Mouse (Mus musculus): ENCODE data around the gene Gm20388. TPM values are rescaled to one million over a fixed set of nuclear protein-coding genes. Genes with fewer than 3 reads are reported as not detected.

The Gm20388 gene
- total and polyA plus RNA-seq, 2 experiments from 2014 or later, result 17.3 TPM; not detected in 1

DNA sequence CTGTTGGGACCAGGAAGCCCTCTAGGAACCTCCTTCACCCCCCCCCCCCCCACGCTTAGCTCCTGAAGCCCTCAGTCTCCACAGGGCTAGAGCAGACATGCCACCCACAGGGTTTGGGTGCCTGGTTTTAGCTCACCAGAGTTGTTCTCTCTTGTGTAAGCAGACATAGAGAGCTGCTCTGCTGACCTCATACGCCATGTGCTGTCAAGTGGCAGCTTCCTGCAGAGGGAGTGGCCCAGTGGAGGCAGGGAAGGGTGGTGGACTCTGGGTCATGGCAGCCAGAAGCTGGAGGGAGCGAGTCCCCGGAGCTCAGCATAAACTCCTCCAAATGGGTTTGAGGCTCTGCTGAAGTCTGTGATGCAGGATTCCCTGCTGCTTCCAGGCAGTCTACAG lies 833.3 kb downstream of the Gm20388 start:
- Histone ChIP-seq H3K36me3 (replicated peaks; ENCODE audit: control insufficient read depth, insufficient read depth, low read length) (no peaks in the 10 kb centered on the region), H3K27me3 (ENCODE audit: control insufficient read depth, insufficient read depth, low read length) (no peaks in the 10 kb centered on the region), H3K27ac (ENCODE audit: low read depth) (peak overlapping the region; percentile 64), H3K9ac (replicated peaks; ENCODE audit: low read depth, low read length) (no peak overlapping the region), H3K9me3 (replicated peaks; ENCODE audit: control insufficient read depth, low read length) (no peaks in the 10 kb centered on the region), H3K4me1 (ENCODE audit: control insufficient read depth, insufficient read depth) (no peaks in the 10 kb centered on the region), H3K4me2 (ENCODE audit: low read depth, low read length) (no peak overlapping the region), H3K4me3 (ENCODE audit: low read depth, low read length) (no peak overlapping the region)
- TF ChIP-seq EP300 (IDR thresholded peaks at IDR 0.05; ENCODE audit: low read depth) (no peak), CTCF (IDR thresholded peaks at IDR 0.05; ENCODE audit: low read depth) (no peak)
- DNase-seq (ENCODE audit: low spot score) (no peak), ATAC-seq (ENCODE audit: insufficient read depth, low read depth) (peak; percentile 52)
- 57% methylated on average over 4 of the region's 4 CpGs for WGBS

DNA sequence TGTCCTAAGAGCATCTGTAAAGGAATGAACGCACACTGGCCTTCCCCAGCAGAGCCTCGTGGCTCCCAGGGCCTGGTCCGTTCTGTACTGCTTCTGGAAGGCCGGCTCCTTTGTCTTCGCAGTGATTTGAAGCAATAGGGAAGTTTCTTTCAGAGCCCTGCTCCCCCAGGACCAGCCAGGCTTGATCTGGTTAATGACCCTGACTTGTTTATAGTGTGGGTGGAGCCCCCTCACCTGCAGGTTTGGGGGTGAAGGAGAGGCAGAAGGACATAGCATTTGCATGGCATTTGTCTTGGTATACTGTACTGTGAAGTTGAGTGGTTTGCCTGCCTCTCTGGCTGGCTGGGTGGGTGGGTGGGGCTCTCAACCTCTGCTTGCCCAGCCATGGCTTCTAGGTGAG lies 833.8 kb downstream of the Gm20388 start:
- 0 out of 2 replicates have a peak, but pooled peaks have one; percentile 2 for ATAC-seq (ENCODE audit: insufficient read depth, low read depth)
- DNase-seq (ENCODE audit: low spot score), result no peak
- Histone ChIP-seq H3K4me1 (ENCODE audit: control insufficient read depth, insufficient read depth) (no peaks in the 10 kb centered on the region), H3K9ac (replicated peaks; ENCODE audit: low read depth, low read length) (no peak overlapping the region), H3K4me3 (ENCODE audit: low read depth, low read length) (no peak overlapping the region), H3K27me3 (ENCODE audit: control insufficient read depth, insufficient read depth, low read length) (no peaks in the 10 kb centered on the region), H3K27ac (ENCODE audit: low read depth) (peak overlapping the region; percentile 64), H3K4me2 (ENCODE audit: low read depth, low read length) (no peak overlapping the region), H3K36me3 (replicated peaks; ENCODE audit: control insufficient read depth, insufficient read depth, low read length) (no peaks in the 10 kb centered on the region), H3K9me3 (replicated peaks; ENCODE audit: control insufficient read depth, low read length) (no peaks in the 10 kb centered on the region)
- no peak for TF ChIP-seq EP300 (IDR thresholded peaks at IDR 0.05; ENCODE audit: low read depth)
- TF ChIP-seq CTCF (IDR thresholded peaks at IDR 0.05; ENCODE audit: low read depth), result no peak
- 84% methylated on average over 5 of the region's 5 CpGs for WGBS

DNA sequence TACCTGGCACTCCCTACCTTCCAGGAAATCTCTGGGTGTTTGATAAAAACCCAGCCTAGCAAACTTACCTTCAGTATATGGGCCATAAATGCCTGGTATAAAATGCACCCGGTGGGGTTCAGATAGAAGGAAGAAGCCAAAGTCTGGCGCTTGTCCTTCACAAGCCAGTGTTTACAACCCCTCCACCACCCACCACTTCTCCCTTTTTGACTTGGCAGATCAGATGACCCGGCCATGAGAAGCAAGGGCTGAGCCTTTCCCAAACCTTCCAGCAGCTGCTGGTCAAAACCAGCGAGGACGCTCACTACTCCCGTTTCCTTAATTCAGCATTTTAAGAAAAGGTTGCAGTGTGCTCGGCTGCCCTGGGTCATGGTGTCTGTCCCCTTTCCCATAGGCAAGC lies 834.6 kb downstream of the Gm20388 start:
- Histone ChIP-seq H3K27ac (ENCODE audit: low read depth) (no peak overlapping the region), H3K9me3 (replicated peaks; ENCODE audit: control insufficient read depth, low read length) (no peaks in the 10 kb centered on the region), H3K36me3 (replicated peaks; ENCODE audit: control insufficient read depth, insufficient read depth, low read length) (no peaks in the 10 kb centered on the region), H3K4me1 (ENCODE audit: control insufficient read depth, insufficient read depth) (no peaks in the 10 kb centered on the region), H3K9ac (replicated peaks; ENCODE audit: low read depth, low read length) (no peak overlapping the region), H3K27me3 (ENCODE audit: control insufficient read depth, insufficient read depth, low read length) (no peaks in the 10 kb centered on the region), H3K4me2 (ENCODE audit: low read depth, low read length) (no peak overlapping the region), H3K4me3 (ENCODE audit: low read depth, low read length) (no peak overlapping the region)
- 78% methylated on average over 7 of the region's 7 CpGs for WGBS
- TF ChIP-seq EP300 (IDR thresholded peaks at IDR 0.05; ENCODE audit: low read depth) (no peak), CTCF (IDR thresholded peaks at IDR 0.05; ENCODE audit: low read depth) (no peak)
- ATAC-seq (ENCODE audit: insufficient read depth, low read depth) (no peak), DNase-seq (ENCODE audit: low spot score) (no peak)

DNA sequence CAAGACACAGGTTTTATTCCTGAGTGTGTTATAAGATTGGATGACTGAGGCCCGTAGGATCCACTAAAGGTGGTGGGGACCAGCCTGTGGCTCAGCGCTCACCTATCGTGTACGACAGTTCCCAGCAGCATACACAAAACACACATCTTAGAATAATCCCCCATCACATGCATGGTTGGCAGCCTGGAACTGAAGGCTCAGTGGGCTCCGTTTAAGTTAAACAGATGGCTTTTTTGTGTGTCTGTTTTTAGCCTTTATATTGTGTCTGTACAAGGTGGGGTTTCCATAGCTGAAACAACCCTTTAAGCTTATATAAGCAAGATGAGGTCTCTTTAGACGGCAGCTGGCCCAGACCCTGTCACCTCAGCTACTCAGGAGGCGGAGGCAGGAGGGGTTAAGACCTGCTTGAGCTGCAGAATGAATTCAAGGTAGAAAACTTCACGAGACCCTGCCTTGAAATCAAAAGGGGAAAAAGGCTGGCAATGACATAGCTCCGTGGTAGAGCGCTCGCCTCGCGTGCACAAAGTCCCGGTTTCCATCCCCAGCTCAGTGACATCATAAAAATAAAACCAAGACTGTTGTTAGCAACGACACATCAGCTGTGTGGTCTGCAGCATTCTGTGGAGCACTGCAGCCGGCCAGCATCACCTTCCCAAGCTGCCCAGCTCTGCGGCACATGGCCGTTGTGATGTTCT lies 835.5 kb downstream of the Gm20388 start:
- peaks cover under 1% of the 10 kb centered on the region; the same call in 1 of the 2 replicates for H3K4me1 ChIP-seq (ENCODE audit: control insufficient read depth, insufficient read depth)
- H3K9me3 ChIP-seq (replicated peaks; ENCODE audit: control insufficient read depth, low read length), result no peaks in the 10 kb centered on the region
- H3K9ac ChIP-seq (replicated peaks; ENCODE audit: low read depth, low read length), result no peak overlapping the region
- no peak for DNase-seq (ENCODE audit: low spot score)
- no peak overlapping the region for H3K27ac ChIP-seq (ENCODE audit: low read depth)
- TF ChIP-seq EP300 (IDR thresholded peaks at IDR 0.05; ENCODE audit: low read depth) (no peak), CTCF (IDR thresholded peaks at IDR 0.05; ENCODE audit: low read depth) (no peak)
- H3K4me3 ChIP-seq (ENCODE audit: low read depth, low read length), result no peak overlapping the region
- no peak for ATAC-seq (ENCODE audit: insufficient read depth, low read depth)
- H3K27me3 ChIP-seq (ENCODE audit: control insufficient read depth, insufficient read depth, low read length), result no peaks in the 10 kb centered on the region
- 82% methylated on average over 18 of the region's 18 CpGs for WGBS
- no peaks in the 10 kb centered on the region for H3K36me3 ChIP-seq (replicated peaks; ENCODE audit: control insufficient read depth, insufficient read depth, low read length)
- no peak overlapping the region for H3K4me2 ChIP-seq (ENCODE audit: low read depth, low read length)

DNA sequence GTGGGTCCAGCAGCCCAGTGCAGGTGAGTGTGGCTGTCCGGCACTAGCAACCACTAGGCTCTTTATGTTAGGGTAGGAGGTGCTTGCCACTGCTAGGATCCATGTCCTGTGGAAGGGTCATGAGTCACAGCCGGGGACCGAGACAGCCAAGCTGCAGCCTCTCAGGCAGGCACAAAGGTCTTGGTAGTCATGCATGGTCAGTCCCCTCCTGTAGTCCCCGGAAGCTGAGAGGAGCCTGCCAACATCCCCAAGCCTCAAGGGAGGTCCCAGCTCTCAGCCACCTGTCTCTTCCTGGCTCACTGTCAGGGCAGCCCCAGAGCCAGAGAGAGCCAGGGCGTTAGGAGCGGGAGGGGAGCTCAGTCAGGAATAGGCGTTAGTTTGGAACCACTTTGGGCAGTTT lies 836.6 kb downstream of the Gm20388 start:
- Histone ChIP-seq H3K4me2 (ENCODE audit: low read depth, low read length) (no peak overlapping the region), H3K9me3 (replicated peaks; ENCODE audit: control insufficient read depth, low read length) (no peaks in the 10 kb centered on the region), H3K4me3 (ENCODE audit: low read depth, low read length) (no peak overlapping the region), H3K27me3 (ENCODE audit: control insufficient read depth, insufficient read depth, low read length) (no peaks in the 10 kb centered on the region), H3K9ac (replicated peaks; ENCODE audit: low read depth, low read length) (no peak overlapping the region), H3K36me3 (replicated peaks; ENCODE audit: control insufficient read depth, insufficient read depth, low read length) (no peaks in the 10 kb centered on the region), H3K27ac (ENCODE audit: low read depth) (no peak overlapping the region), H3K4me1 (ENCODE audit: control insufficient read depth, insufficient read depth) (peaks cover 7% of the 10 kb centered on the region)
- WGBS, result 75% methylated on average over 7 of the region's 7 CpGs
- TF ChIP-seq EP300 (IDR thresholded peaks at IDR 0.05; ENCODE audit: low read depth) (no peak), CTCF (IDR thresholded peaks at IDR 0.05; ENCODE audit: low read depth) (no peak)
- no peak for ATAC-seq (ENCODE audit: insufficient read depth, low read depth)
- no peak for DNase-seq (ENCODE audit: low spot score)

DNA sequence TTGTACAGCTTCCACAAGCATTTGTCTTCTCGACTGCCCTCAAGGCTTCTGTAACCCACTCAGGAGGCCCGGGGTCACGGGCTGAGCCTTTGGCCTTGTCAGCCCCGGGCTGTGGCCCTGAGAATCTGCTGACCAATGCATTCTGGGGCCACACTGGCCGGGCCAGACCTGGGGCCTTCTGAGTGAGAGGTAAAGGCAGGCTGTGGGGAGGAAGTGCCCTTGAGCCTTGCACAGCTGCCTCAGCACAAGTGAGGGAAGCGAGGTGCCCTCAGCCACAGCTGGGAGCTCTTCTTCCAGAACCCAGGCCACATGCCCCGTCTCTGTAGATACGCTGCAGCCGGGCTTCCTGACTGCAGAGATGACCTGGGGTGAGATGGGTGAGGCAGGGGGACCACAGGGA lies 840.0 kb downstream of the Gm20388 start:
- no peak for DNase-seq (ENCODE audit: low spot score)

More for the DNA sequence above, 840.0 kb downstream of the Gm20388 start:
- no peaks in the 10 kb centered on the region for H3K27me3 ChIP-seq (ENCODE audit: control insufficient read depth, insufficient read depth, low read length)
- H3K9me3 ChIP-seq (replicated peaks; ENCODE audit: control insufficient read depth, low read length), result no peaks in the 10 kb centered on the region
- ATAC-seq (ENCODE audit: insufficient read depth, low read depth), result no peak
- H3K27ac ChIP-seq (ENCODE audit: low read depth), result no peak overlapping the region
- H3K4me1 ChIP-seq (ENCODE audit: control insufficient read depth, insufficient read depth), result peaks cover 7% of the 10 kb centered on the region
- TF ChIP-seq CTCF (IDR thresholded peaks at IDR 0.05; ENCODE audit: low read depth) (no peak), EP300 (IDR thresholded peaks at IDR 0.05; ENCODE audit: low read depth) (no peak)
- WGBS, result 84% methylated on average over 9 of the region's 9 CpGs
- no peaks in the 10 kb centered on the region for H3K36me3 ChIP-seq (replicated peaks; ENCODE audit: control insufficient read depth, insufficient read depth, low read length)
- H3K4me2 ChIP-seq (ENCODE audit: low read depth, low read length), result no peak overlapping the region
- H3K9ac ChIP-seq (replicated peaks; ENCODE audit: low read depth, low read length), result no peak overlapping the region
- H3K4me3 ChIP-seq (ENCODE audit: low read depth, low read length), result no peak overlapping the region
